Mouse (Mus musculus) spleen, postnatal 36 days (tissue): Measurements from ENCODE around the gene Klhl33.
"Not testable (repeated sequence)": the region's sequence is repeated elsewhere in the genome, so short reads cannot be mapped to it uniquely, and the experiment has no call there.

Experiments
- DNase-seq, 2 experiments: peaks; one replicate each; pipeline ENCODE4 v3.0.0; 2022; ENCODE audit warnings: low spot score in 2 of 2, mixed read lengths in 1 of 2

Klhl33 gene

GRCm38 (mm10) chr14:50897374-50897765 lies at the start of gene Klhl33:
Klhl33 (minus strand) TSS chr14:50897507.
- DNase-seq, result no peak

GRCm38 (mm10) chr14:50945526-50945925 lies 48.2 kb upstream of the Klhl33 start:
- DNase-seq, result not testable (repeated sequence)

- not testable (repeated sequence) for DNase-seq
Measured at GRCm38 (mm10) chr14:50945081-50945480, 47.8 kb upstream of the Klhl33 start.

GRCm38 (mm10) chr14:50944668-50945033 lies 47.3 kb upstream of the Klhl33 start:
- not testable (repeated sequence) for DNase-seq

- peak; percentile 89 to 93 for DNase-seq
Measured at GRCm38 (mm10) chr14:50943932-50944667, 46.8 kb upstream of the Klhl33 start, which contains the start of gene Gm49342. Gm49342 (plus strand) TSS chr14:50944517.

- peak in 1 of 2 experiments; percentile 43 for DNase-seq
Measured at GRCm38 (mm10) chr14:50938940-50939339, 41.6 kb upstream of the Klhl33 start.

- no peak for DNase-seq
Measured at GRCm38 (mm10) chr14:50938119-50938908, 41.0 kb upstream of the Klhl33 start.

GRCm38 (mm10) chr14:50936649-50937048 lies 39.3 kb upstream of the Klhl33 start:
- no peak for DNase-seq

GRCm38 (mm10) chr14:50931493-50932020 lies 34.2 kb upstream of the Klhl33 start:
- no peak for DNase-seq

GRCm38 (mm10) chr14:50930754-50931492 lies 33.6 kb upstream of the Klhl33 start, which contains the start of the genes Pip4p1 and Pnp:
Pip4p1 (minus strand) TSS chr14:50930856.
Pnp (plus strand) TSS chr14:50931082.
- peak; percentile 99 for DNase-seq

GRCm38 (mm10) chr14:50930377-50930753 lies 33.1 kb upstream of the Klhl33 start:
- peak; percentile 73 to 79 for DNase-seq

- DNase-seq, result peak; percentile 66 to 75
Measured at GRCm38 (mm10) chr14:50929951-50930350, 32.6 kb upstream of the Klhl33 start.

GRCm38 (mm10) chr14:50927366-50927765 lies 30.1 kb upstream of the Klhl33 start:
- no peak for DNase-seq

GRCm38 (mm10) chr14:50925111-50925920 lies 28.0 kb upstream of the Klhl33 start:
- no peak for DNase-seq

- DNase-seq, result peak; percentile 95 to 96
Measured at GRCm38 (mm10) chr14:50924281-50925064, 27.2 kb upstream of the Klhl33 start, which contains the start of the genes Osgep and Apex1. Osgep (minus strand) TSS chr14:50924893. Apex1 (plus strand) TSS chr14:50924968.

- not testable (repeated sequence) for DNase-seq
Measured at GRCm38 (mm10) chr14:50923437-50923836, 26.1 kb upstream of the Klhl33 start.

- DNase-seq, result no peak
Measured at GRCm38 (mm10) chr14:50911356-50911755, 14.0 kb upstream of the Klhl33 start.

- no peak for DNase-seq
Measured at GRCm38 (mm10) chr14:50908126-50908525, 10.8 kb upstream of the Klhl33 start.

GRCm38 (mm10) chr14:50905327-50905726 lies 8.0 kb upstream of the Klhl33 start:
- not testable (repeated sequence) for DNase-seq

- DNase-seq, result no peak
Measured at GRCm38 (mm10) chr14:50904828-50905129, 7.5 kb upstream of the Klhl33 start.
